Mouse (Mus musculus): ENCODE data around the gene Rac1.
"Not testable (repeated sequence)": the region's sequence is repeated elsewhere in the genome, so short reads cannot be mapped to it uniquely, and the experiment has no call there.

Rac1 gene

DNA sequence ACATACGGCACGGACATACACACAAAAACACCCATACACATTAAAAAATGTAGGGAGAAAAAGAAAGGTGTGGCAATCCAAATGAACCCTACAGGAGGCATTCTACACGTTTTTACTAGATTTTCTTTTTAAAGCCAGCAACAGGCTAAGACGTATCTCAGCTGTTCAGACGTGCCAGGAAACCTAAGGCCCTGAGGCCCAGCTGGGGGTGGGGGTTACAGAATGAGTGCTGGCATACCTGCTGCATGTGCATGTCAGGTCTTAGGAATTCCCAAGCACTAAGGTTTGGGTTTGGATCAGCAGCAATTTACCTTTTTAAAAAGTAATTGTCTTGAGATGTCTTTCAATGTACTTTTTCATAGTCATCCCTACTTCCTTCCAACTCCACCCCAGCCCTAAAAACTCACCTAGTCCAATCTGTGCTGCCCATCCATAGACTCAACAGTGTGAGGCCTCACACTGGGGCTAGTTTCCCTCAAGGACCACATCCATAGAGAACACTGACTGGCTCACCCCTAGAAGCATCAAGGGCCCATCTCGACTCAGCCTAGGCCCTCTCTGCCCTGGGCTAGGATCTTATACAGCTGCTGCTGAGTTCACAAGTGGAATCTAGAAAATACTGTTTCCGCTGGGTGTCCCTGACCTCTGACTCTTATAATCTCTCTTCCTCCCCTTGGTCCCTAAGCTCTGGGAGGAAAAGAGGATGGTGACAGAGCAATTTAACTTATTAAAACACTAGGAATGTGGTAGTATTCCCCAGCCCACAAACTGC lies 2.2 kb downstream of the Rac1 start:
- DNase-seq (ENCODE audit: low spot score), result no peak

DNA sequence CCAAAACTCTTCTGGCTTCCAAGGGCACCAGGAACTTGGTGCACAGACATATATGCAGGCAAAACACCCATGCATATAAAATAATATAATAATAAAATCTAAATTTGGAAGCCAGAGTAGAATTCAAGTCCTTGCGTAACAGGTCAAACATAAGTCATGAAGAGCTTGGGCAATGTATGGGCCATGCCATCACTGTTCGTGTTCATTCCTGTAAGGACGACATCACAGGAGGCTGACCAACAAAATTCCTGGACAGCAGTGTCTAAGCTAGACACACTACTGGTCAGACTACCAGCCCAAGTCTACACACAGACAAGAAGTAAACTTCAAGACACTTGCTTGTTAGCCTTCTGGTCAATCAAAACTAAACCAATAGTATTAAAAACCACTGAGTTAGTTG lies 5.0 kb downstream of the Rac1 start:
- no peak for DNase-seq (ENCODE audit: low spot score)

DNA sequence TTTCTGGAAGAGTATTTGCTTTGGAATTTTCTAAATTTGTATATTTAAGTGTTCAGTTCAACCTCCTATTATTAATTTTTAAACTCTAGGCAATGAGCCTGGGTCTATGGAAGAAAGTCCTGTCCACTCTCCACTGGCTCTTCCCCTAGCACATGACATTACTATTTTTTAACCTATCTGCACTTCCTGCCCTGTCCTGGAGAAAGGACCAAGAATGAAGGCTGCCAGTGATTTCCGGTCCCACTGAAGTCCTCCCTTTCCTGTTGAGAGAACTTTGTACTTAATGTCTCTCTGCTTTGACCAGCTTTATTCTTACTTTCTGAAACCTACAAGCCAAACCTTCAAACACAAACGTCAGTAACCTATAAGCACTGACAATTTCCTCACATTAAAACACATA lies 7.4 kb downstream of the Rac1 start:
- DNase-seq (ENCODE audit: low spot score), result no peak

DNA sequence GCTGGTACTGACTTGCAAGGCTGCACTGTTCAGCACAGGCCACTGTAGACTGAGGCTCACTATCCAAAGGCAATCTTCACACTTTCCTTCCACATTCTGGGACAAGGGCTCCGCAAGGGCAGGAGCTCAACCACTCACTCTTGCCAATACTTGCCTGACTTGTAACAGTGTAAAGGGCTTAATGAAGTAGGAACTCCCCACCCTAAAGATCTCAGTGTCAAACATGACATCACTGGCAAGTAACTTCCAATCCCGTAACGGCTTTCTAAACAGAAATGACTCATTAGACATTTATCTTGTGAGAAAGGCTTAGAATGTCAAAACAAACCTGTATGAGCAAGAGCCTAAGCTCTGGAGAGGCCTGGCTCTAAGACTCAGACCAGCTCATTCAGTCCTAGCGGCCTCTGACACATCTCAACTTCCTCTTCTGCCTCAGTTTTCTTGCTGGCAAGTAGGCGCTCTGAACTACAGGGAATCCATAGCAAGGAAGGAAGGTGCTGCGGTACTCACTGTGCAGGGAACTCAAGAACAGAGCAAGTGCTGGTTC lies 9.7 kb downstream of the Rac1 start:
- no peak for DNase-seq (ENCODE audit: low spot score)

DNA sequence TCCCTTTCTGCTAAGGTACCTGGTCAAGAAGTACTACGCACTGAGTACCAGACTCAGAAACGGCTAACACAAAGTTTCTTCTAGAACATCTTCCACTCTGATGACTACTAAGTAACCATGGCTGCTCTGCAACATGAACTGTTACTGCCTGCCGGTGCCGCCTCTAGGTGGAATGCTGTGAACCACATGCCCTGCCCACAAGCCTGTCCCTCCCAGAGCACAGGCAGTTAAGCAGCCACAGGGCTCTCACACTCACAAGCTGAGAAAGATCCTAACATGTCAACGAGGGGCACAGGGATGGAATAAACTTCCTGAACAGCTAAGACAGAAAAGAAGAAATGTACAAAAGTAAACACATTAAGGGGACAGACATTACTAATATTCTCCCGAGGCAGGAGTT lies 10.4 kb downstream of the Rac1 start:
- DNase-seq (ENCODE audit: low spot score), result no peak

DNA sequence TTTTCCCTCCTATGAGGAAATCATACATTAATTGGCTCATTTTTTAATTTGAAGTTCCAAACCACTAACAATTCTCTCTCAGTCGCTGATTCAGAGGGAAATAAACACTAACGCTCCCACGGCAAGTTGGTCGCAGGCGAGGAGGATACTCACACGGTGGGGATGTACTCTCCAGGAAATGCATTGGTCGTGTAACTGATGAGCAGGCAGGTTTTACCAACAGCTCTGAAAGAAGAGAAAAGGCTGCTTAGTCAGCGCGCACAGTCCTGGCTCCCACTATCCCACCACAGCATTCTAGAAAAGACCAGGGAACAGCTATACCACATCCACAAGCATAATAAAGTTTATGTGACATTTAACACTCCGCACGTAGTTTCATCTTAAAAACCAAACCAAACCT lies 10.8 kb downstream of the Rac1 start:
- DNase-seq (ENCODE audit: low spot score), result no peak

DNA sequence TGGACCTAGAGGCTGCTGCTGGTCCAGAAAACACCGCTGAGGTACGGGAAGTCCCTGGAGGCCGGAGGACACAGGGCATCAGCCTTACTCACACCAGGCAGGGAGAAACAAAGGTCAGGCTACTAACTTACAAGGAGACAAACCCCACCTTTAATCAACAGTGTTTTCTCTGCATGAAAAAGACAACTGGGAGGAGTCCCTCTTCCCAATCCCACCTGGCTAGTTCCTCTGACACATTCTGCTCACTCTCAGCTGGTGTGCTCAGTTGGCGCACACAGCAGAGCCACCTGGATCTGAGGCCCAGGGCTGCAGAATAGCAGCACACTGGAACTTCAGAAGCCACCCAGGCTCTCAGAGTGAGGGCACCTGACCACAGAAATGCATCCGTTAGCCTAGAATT lies 13.0 kb downstream of the Rac1 start:
- DNase-seq (ENCODE audit: low spot score), result no peak

DNA sequence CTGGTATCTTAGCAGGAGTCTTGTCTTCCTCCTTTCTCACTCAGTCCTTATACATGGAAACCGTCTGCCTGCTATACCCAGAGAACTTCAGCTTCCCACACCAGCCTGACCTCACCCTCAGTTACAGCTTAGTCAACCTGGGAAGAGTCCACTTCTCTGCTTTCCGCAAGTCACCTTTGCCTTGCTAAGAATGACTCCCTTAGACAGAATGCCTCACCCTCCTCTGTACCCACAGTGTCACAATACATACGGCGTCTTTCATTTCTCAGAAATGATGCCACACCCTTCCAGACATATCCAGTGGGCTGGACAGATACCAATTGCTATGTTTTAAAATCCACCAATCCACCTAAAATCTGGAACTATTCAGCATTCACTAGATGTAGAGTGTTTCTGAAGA lies 15.5 kb downstream of the Rac1 start:
- no peak for DNase-seq (ENCODE audit: low spot score)

DNA sequence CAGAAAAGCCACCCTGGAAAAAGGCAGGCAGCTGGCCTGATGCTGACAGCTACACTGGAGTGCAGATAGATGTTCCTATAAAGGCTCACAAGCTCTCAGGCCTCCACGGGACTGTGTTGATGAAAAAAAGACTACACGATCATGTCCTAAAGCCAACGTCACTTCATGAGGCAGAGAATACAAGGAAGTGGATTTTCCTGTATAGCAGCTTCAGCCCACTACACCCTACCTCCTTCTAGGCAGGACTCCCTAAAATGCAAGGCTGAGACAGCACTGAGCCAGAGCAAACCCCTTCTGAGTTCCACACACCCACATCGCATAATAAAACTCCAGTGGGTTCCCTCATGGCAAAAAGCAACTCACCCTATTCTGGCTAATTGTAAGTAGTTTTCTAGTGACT lies 16.3 kb downstream of the Rac1 start:
- DNase-seq (ENCODE audit: low spot score), result no peak

DNA sequence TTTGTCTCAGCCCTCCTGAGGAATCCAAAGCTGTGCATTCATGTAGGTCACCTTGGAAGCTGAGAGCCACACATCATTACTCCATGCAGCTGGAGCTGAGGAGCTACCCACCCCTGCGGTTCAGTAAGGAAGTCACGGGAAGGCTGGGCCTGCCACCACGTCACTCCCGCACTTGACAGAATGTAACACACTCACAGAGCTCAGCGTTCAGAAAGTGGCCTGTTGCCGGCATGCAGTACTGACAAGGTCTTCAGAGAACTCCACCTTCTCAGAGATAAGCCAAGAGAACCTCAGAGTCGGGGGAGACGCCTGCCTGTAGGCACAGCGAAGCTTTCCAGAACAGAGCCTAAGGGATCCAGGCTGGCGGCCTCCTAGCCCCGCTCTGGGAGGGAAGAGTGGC lies 18.1 kb downstream of the Rac1 start:
- no peak for DNase-seq (ENCODE audit: low spot score)

DNA sequence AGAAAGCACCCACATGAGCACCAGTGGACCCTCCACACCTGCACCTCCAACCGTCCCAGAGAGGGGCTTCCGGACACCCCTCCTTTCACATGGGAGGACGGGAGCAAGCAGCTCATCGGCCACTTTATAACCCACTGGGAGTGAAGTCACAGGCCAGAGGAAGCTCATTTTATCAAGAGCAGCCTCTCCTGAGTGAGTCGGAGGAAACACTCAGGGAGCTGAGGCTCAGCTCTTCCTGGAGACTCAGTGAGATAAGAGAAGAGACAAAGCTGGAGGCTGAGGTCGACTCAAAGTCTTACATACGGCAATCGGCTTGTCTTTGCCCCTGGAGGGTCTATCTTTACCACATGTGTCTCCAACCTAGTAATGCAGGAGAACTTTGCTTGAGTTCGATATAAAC lies 18.5 kb downstream of the Rac1 start:
- DNase-seq (ENCODE audit: low spot score), result no peak

DNA sequence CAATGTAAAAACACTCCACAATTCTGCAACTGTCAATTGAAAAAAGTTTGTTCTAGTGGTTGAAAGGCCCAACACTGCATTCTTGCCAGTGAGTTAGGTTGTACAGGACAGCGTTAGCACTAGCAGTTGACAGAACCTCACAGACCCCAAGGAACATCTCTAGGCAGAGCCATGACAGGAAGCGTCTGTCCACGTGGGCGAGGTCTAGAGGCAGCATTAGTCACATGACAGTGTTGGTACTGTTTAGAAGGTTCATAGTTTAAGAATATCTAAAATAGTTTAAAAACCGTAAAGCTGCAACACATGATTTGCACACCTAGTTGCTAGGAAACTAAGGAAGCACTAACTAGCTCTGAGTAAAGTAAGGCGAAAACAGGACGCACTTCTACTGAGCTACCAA lies 22.3 kb downstream of the Rac1 start:
- no peak for DNase-seq (ENCODE audit: low spot score)

DNA sequence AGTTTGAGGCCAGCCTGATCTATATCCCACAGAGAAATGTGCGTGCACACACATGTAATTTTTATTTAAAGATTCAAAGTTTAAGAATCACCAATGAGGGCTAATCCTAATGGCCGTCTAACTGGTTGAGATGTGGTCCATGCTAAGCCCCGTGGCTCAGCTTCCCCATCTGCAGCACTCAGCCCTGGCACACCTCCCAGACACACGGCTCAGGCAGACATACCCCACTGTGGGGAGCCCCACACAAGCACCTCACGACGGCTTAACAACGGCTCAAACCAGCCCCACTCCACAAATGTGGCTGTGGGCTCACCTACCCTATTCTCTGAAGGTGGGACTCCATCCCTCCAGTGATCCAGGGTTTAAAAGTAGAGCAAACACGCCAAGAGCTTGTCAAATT lies 22.8 kb downstream of the Rac1 start:
- DNase-seq (ENCODE audit: low spot score), result no peak

DNA sequence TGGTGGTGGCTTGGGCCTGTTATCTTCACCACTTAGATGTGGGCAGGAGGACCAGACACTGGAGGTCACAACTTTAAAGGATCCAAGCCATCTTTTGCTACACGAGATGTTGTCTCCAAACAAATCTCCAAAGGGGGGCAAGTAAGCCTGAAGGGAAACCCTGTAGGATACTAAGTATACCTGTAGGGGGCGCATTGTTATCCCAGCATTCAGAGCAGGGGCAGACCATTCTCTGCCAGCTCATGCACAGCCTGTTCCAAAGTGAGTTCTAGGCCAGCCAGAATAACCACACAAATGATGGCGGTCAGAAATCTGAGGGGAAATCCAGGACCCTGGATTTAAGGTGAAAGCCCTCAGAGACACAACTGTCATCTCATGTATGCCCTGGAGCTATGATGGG lies 23.4 kb downstream of the Rac1 start:
- peak; percentile 53 for DNase-seq (ENCODE audit: low spot score)

DNA sequence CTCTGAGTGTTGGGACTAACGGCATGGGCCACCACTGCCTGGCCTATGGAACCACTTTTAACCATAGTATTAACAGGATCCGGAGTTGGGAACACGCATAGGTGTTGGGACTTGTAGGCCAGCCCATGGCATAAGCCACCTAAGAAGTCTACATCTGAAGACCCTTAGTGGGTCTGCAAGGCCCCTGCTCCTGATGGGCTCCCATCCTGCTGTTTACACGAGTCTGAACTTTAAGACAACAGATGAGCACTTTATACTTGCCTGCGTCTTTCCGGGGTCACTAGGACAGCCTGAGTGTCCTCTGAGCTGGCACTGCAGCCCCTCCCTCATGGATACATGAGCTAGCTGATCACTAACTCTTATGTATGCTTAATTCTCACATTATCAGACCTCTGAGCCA lies 24.1 kb downstream of the Rac1 start:
- no peak for DNase-seq (ENCODE audit: low spot score)

DNA sequence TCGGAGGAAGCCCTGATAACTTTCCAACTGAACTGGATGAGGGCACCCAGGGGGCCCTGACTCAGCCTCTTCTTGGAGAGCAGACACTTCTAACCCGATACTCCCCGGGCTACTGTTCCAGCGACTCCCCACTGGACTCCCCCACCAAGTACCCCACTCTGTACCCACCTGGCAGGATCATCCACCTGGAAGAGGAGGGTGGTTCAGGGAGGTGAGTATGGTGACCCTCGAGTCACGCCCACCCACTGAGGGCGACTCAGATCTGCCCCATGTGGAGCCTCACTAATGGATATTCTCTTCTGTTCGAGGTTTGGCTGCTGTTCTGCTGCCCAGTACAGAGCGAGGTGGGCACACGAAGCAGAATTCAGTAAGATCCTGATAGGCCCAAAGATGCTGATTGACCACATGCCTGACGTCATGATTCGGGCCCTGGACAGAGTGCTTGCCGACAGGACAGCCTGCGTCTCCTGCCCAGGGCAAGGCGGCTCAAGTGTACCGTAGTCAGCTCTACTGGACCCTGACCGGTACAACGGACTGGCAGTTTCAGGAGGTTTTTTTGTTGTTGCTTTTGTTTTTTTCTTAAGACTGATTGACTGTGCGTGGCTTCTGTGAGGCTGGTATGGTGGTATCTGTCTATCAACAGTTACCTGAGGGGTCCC lies 24.8 kb downstream of the Rac1 start:
- DNase-seq (ENCODE audit: low spot score), result no peak

DNA sequence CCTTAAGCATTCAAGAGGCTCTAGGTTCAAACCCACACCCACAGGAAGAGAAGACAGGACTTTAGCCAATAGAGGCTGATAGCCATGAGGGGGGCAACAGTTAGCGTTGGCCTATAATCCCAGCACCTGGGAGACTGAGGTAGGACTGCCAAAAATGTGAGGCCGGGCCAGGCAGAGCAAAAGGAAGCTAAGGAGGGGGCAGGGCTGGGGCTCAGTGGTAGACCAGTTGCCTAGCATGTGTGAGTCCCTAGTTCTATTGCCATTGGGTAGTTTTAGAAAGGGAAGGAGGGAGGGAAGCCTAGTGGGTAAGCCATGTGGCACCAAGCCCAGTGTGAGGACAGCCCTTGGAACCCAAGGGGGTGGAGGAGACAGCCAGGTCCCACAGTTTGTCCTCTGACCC lies 26.2 kb downstream of the Rac1 start:
- DNase-seq (ENCODE audit: low spot score), result no peak

DNA sequence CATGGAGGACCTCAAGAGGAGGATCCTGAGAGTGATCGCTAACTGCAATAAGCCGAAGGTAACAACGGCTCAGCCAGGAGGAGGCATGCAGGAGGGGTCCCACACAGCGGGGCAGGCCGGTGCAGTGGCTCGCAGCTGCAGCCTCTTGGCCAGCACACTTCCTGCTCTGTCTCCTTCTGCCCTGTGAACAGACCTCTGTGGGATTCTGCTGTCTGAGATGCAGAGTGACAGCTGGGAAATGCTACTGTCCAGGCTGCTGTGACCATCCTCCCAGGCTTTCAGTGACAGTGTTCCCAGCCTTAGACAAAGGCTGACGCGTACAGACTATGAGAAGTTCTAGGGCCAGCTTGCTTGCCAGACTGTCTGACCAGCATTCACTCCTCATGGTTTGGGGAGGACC lies 26.7 kb downstream of the Rac1 start:
- DNase-seq (ENCODE audit: low spot score), result no peak

DNA sequence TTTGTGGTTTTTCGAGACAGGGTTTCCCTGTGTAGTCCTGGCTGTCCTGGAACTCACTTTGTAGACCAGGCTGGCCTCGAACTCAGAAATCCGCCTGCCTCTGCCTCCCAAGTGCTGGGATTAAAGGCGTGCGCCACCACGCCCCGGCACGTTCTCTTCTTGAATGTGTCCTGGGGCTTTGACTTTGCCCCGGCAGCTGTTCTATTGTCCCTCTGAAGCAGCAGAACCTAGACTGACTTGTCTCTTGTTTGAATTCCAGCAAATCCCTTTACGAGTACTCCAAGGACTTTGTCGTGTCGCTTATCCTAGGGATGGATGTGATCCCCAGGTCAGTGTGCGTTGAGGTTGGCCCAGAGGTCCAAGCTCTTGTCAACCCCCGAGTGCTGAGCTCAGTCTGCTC lies 27.1 kb downstream of the Rac1 start:
- not testable (repeated sequence) for DNase-seq (ENCODE audit: low spot score)

DNA sequence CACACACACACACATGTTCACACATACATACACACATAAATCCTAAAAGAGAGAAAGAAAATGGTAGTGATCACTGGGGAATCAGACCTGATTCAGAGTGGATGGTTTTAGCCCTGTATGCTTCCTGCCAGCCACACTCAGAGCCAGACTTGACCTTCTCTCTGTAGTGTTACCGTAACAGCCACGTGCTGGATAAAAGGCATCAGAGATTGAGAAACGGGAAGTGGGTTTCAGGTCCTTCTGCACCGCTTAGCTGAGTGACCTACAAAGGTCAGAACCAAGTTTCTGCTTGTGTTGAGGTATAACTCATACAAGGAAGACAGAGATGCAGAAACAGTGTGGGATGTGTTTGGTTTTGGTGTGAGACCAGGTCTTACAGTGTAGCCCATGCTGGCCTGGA lies 28.1 kb downstream of the Rac1 start:
- no peak for DNase-seq (ENCODE audit: low spot score)

DNA sequence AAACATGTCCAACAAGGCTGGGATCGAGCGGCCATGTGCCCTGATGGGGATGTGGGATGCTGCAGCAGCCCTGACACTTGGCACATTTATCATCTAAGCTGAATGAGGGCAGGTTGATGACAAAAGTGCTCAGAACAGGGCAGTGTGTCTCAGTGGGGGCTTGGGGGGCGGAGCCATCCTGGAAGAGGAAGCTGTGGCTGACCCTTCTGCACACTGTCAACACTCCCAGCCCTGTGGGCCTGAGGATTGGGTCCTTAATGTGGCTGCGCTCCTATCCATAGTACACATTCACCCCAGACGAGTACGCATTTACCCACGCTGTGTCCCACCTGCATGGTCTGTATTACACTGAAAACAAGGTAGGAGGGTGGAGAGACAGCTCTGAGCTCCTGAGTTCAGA lies 28.6 kb downstream of the Rac1 start:
- no peak for DNase-seq (ENCODE audit: low spot score)

DNA sequence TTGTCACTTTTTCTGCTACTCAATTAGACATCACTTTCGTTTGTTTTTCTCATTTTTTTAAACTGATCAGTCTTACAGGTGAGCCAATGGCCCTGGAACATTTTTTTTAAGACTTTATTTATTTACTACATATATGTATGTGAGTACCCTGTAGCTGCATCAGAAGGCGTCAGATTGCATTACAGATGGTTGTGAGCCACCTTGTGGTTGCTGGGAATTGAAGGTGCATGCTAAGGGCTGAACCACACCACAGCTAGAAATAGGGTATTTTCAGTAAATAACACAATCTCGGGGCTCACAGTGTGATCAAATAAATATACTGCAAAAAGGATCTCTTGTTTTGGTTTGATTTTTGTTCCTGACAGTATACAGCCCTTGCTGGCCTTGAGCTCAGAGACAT lies 30.4 kb downstream of the Rac1 start:
- no peak for DNase-seq (ENCODE audit: low spot score)

DNA sequence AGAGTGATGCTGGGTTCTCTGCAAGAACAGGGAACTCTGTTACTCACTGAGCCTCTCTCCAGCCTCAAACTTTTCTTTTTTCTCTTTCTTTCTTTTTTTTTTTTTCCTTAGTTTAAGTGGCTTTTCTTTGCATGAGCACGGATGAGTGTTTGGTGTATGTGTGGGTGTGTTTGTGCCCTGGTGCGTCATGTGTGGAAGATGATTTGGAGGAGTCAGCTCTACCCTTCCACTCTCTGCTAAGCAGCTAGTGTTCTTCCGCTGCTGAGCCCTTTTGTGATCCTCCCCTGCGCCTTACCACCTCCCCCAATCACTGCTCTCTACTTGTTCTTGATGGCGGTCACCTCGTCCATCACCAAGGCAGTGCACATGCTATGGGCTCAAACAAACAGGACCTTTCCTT lies 32.1 kb downstream of the Rac1 start:
- no peak for DNase-seq (ENCODE audit: low spot score)

DNA sequence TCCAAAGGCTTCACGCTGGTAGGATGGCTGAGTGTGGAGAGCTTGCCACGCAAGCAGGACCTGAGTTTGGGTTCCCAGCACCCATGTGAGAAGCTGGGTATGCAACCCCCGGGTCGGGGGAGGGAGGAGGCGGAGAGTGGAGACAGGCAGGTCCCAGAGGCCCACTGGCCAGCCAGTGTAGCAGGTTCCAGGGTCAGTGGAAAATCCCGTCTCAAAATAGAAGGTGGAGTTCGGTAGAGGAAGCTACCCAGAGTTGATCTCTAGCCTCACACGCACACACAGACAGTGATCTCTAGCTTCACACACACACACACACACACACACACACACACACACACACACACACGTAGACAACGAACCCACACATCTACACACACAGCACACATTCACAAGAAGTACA lies 34.7 kb downstream of the Rac1 start:
- no peak for DNase-seq (ENCODE audit: low spot score)
